Mouse (Mus musculus): Measurements from ENCODE around the gene Rbp3. TPM values are rescaled to one million over a fixed set of nuclear protein-coding genes. Genes with fewer than 3 reads are reported as not detected.

Gene Rbp3
- polyA plus RNA-seq, 2 experiments = 0.02 TPM; not detected in 1

DNA sequence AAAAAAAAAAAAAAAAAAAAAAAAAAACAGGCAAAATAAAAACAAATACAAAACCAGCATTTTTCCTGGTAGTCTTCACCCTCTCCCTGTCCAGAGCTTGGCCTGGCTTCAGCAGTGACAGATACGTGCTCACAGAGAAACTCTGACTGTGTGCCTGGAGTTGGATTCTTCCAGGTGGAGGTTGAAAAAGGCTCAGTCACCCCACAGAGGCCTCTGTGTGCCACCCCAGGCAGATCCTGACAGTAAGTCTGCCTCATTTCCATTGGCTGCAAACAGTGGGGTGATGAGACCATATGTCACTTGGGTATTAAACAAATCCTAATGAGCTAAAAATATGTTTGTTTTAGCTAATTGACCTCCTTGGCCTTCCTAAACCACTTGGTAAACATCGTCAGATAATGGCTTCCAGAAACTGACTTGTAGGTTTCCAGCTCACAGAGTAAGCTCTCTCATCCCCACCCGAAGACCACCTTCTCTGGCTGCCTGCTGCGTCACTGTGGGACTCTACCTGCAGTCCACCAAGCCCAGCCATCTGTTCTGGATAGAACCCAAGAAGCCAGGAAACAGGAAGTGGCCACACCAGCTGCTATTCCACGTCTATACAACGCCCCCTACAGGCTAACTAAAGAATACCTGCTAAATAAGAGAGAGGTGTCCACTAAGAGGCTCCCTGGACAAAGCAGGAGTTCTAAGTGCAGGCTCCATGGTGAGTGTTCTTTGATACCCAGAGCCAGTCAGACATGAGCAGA is 1.4 kb upstream of the Rbp3 start:
- WGBS (ENCODE audit: insufficient replicate concordance) = 45% methylated on average over 6 of the region's 6 CpGs

DNA sequence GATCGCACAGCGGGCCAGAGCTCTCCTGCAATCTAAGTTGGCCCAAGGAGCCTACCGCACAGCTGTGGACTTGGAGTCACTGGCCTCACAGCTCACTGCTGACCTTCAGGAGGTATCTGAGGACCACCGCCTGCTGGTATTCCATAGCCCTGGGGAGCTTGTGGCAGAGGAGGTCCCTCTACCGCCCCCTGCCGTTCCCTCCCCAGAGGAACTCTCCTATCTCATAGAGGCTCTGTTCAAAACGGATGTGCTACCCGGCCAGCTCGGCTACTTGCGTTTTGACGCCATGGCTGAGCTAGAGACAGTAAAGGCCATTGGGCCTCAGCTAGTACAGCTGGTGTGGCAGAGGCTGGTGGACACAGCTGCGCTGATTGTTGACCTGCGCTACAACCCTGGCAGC is 2.3 kb downstream of the Rbp3 start:
- no peak for ATAC-seq (ENCODE audit: insufficient read depth)
- peak; percentile 24; the same call in 1 of the 2 replicates for TF ChIP-seq CTCF (IDR thresholded peaks at IDR 0.05; ENCODE audit: low read depth)
- no peak for TF ChIP-seq EP300 (IDR thresholded peaks at IDR 0.05; ENCODE audit: low read depth)
- H3K4me3 ChIP-seq (ENCODE audit: insufficient read depth in 1 of 2, low read depth in 2 of 2, low read length in 2 of 2) = no peak overlapping the region
- no peaks in the 10 kb centered on the region for H3K4me1 ChIP-seq (replicated peaks; ENCODE audit: control insufficient read depth in 2 of 2, insufficient read depth in 2 of 2, low read length in 1 of 2)
- H3K9ac ChIP-seq (replicated peaks) = no peak overlapping the region
- H3K9me3 ChIP-seq (ENCODE audit: control insufficient read depth, low read length) = no peaks in the 10 kb centered on the region
- H3K36me3 ChIP-seq (replicated peaks; ENCODE audit: control insufficient read depth, insufficient read depth, low read depth) = no peaks in the 10 kb centered on the region
- H3K27ac ChIP-seq = no peak overlapping the region
- DNase-seq (ENCODE audit: low read depth in 3 of 3, low spot score in 3 of 3) = no peak
- H3K4me2 ChIP-seq (ENCODE audit: low read depth) = no peak overlapping the region
- 52% methylated on average over 13 of the region's 13 CpGs for WGBS (ENCODE audit: insufficient replicate concordance)
- no peaks in the 10 kb centered on the region for H3K27me3 ChIP-seq (ENCODE audit: control insufficient read depth, insufficient read depth, low read length)

More for the DNA sequence above, 1.4 kb upstream of the Rbp3 start:
- DNase-seq (ENCODE audit: low read depth in 3 of 3, low spot score in 3 of 3) (no peak), ATAC-seq (ENCODE audit: insufficient read depth) (no peak)
- Histone ChIP-seq H3K36me3 (replicated peaks; ENCODE audit: control insufficient read depth, insufficient read depth, low read depth) (no peaks in the 10 kb centered on the region), H3K4me2 (ENCODE audit: low read depth) (no peak overlapping the region), H3K27ac (no peak overlapping the region), H3K9me3 (ENCODE audit: control insufficient read depth, low read length) (no peaks in the 10 kb centered on the region), H3K27me3 (ENCODE audit: control insufficient read depth, insufficient read depth, low read length) (no peaks in the 10 kb centered on the region), H3K4me3 (ENCODE audit: insufficient read depth in 1 of 2, low read depth in 2 of 2, low read length in 2 of 2) (no peak overlapping the region), H3K4me1 (replicated peaks; ENCODE audit: control insufficient read depth in 2 of 2, insufficient read depth in 2 of 2, low read length in 1 of 2) (no peaks in the 10 kb centered on the region), H3K9ac (replicated peaks) (no peak overlapping the region)
- TF ChIP-seq CTCF (IDR thresholded peaks at IDR 0.05; ENCODE audit: low read depth) (peak; percentile 10; the same call in 1 of the 2 replicates), EP300 (IDR thresholded peaks at IDR 0.05; ENCODE audit: low read depth) (no peak)

DNA sequence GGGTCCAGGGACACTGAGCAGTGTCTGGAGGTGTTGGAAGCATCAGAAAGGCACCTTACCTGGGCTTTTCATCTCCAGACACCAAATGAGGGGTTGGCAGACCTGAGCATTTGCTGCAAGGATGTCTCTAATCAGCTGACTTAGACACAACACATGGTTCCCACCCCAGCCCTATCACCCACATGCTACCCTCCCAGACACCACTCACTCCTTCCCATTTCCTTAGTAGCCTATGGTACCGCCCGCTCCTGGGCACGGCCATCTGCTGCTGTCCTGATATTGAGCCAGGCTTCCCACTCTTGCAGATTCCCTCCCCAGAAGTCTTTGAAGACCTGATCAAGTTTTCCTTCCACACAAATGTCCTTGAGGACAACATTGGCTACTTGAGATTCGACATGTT is 4.4 kb downstream of the Rbp3 start:
- Histone ChIP-seq H3K27ac (no peak overlapping the region), H3K9me3 (ENCODE audit: control insufficient read depth, low read length) (no peaks in the 10 kb centered on the region), H3K27me3 (ENCODE audit: control insufficient read depth, insufficient read depth, low read length) (no peaks in the 10 kb centered on the region), H3K4me1 (replicated peaks; ENCODE audit: control insufficient read depth in 2 of 2, insufficient read depth in 2 of 2, low read length in 1 of 2) (no peaks in the 10 kb centered on the region), H3K9ac (replicated peaks) (no peak overlapping the region), H3K36me3 (replicated peaks; ENCODE audit: control insufficient read depth, insufficient read depth, low read depth) (no peaks in the 10 kb centered on the region), H3K4me2 (ENCODE audit: low read depth) (no peak overlapping the region), H3K4me3 (ENCODE audit: insufficient read depth in 1 of 2, low read depth in 2 of 2, low read length in 2 of 2) (no peak overlapping the region)
- DNase-seq (ENCODE audit: low read depth in 3 of 3, low spot score in 3 of 3) (no peak), ATAC-seq (ENCODE audit: insufficient read depth) (no peak)
- TF ChIP-seq CTCF (IDR thresholded peaks at IDR 0.05; ENCODE audit: low read depth) (no peak), EP300 (IDR thresholded peaks at IDR 0.05; ENCODE audit: low read depth) (no peak)
- WGBS (ENCODE audit: insufficient replicate concordance) = 54% methylated on average over 4 of the region's 4 CpGs

DNA sequence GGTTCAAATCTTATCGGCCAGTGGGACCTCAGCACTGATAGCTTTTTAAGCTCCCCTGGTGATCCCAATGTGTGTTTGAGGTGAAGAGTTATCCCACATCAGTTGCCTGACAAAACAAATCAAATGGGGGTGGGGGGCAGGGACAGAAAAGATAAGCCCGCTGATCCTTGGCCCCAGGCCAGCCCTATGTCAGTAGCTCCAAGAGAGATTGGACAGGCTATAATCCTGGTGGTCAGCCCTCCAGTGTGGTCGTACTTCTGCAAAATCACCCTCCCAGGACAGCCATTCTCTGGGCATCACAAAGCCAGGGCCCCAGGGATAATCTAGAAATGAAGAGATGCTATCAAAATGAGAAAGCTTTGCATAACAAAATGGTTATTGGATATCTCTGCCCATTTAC is 5.0 kb downstream of the Rbp3 start:
- TF ChIP-seq EP300 (IDR thresholded peaks at IDR 0.05; ENCODE audit: low read depth) (no peak), CTCF (IDR thresholded peaks at IDR 0.05; ENCODE audit: low read depth) (no peak)
- no peak for ATAC-seq (ENCODE audit: insufficient read depth)
- Histone ChIP-seq H3K36me3 (replicated peaks; ENCODE audit: control insufficient read depth, insufficient read depth, low read depth) (no peaks in the 10 kb centered on the region), H3K4me2 (ENCODE audit: low read depth) (no peak overlapping the region), H3K4me1 (replicated peaks; ENCODE audit: control insufficient read depth in 2 of 2, insufficient read depth in 2 of 2, low read length in 1 of 2) (no peaks in the 10 kb centered on the region), H3K27ac (no peak overlapping the region), H3K27me3 (ENCODE audit: control insufficient read depth, insufficient read depth, low read length) (no peaks in the 10 kb centered on the region), H3K4me3 (ENCODE audit: insufficient read depth in 1 of 2, low read depth in 2 of 2, low read length in 2 of 2) (no peak overlapping the region), H3K9ac (replicated peaks) (no peak overlapping the region), H3K9me3 (ENCODE audit: control insufficient read depth, low read length) (no peaks in the 10 kb centered on the region)
- 37% methylated on average over 3 of the region's 3 CpGs for WGBS (ENCODE audit: insufficient replicate concordance)
- no peak for DNase-seq (ENCODE audit: low read depth in 3 of 3, low spot score in 3 of 3)

DNA sequence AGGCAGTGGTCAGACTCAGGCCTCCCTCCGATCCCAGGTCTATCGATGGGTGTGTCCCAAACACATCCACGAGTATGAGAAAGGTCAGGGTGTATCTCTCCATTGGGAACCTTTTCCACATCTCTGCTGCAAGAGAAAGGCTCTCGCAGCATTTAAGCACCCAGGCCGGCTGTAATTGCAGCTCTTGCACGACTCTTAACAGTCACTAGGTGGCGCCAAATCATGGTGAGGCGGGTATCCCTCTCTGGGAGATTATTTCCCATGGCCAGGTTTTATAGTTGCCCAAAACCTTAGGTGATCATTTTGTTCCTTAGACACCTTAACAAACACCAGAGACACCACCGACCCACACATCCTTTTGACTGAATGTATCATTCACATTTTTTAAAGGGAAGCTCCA is 5.5 kb downstream of the Rbp3 start:
- no peak for TF ChIP-seq EP300 (IDR thresholded peaks at IDR 0.05; ENCODE audit: low read depth)
- peak; percentile 77 for TF ChIP-seq CTCF (IDR thresholded peaks at IDR 0.05; ENCODE audit: low read depth)
- H3K36me3 ChIP-seq (replicated peaks; ENCODE audit: control insufficient read depth, insufficient read depth, low read depth) = no peaks in the 10 kb centered on the region
- WGBS (ENCODE audit: insufficient replicate concordance) = 10% methylated on average over 9 of the region's 9 CpGs
- H3K9me3 ChIP-seq (ENCODE audit: control insufficient read depth, low read length) = no peaks in the 10 kb centered on the region
- DNase-seq (ENCODE audit: low read depth in 3 of 3, low spot score in 3 of 3) = no peak
- H3K27ac ChIP-seq = no peak overlapping the region
- H3K4me2 ChIP-seq (ENCODE audit: low read depth) = no peak overlapping the region
- H3K9ac ChIP-seq (replicated peaks) = no peak overlapping the region
- H3K4me1 ChIP-seq (replicated peaks; ENCODE audit: control insufficient read depth in 2 of 2, insufficient read depth in 2 of 2, low read length in 1 of 2) = no peaks in the 10 kb centered on the region
- no peaks in the 10 kb centered on the region for H3K27me3 ChIP-seq (ENCODE audit: control insufficient read depth, insufficient read depth, low read length)
- H3K4me3 ChIP-seq (ENCODE audit: insufficient read depth in 1 of 2, low read depth in 2 of 2, low read length in 2 of 2) = no peak overlapping the region
- ATAC-seq (ENCODE audit: insufficient read depth) = no peak

Data from liver, embryonic 14.5 days (tissue).